Mouse (Mus musculus) MEL (cell line): ENCODE measurements at regions not wholly inside any gene's neighbourhood (a gene's known extent, or its start where the extent isn't known, plus 50 kb on each side); places are given as distances from the start of the nearest gene placed in this dataset.

Experiments
- DNase-seq: peaks from one replicate; pipeline ENCODE4 v3.0.0; 2011; ENCODE audit warnings: low read depth, low spot score
- H3K27ac ChIP-seq: 2 replicates; pipeline ENCODE4 v1.5.1; 2012; ENCODE audit warnings: low read depth, mild to moderate bottlenecking, control low read depth, low read length, moderate library complexity; ENCODE audit not compliant: control insufficient read depth
- H3K27me3 ChIP-seq, 2 experiments: fragments of 150-350 bp in 1 of 2; sonication (generic) in 1 of 2; 2 replicates each; pipeline ENCODE4 v1.6.1; 2012; ENCODE audit warnings: low read length in 2 of 2, mild to moderate bottlenecking in 2 of 2, improper control_type of control experiment in 1 of 2, moderate library complexity in 1 of 2; ENCODE audit not compliant: insufficient read depth in 2 of 2, control insufficient read depth in 1 of 2
- H3K36me3 ChIP-seq, 2 experiments: 2 replicates each; pipeline ENCODE4 v1.6.1; 2012 to 2014; ENCODE audit warnings: low read length in 2 of 2, improper control_type of control experiment in 1 of 2, inconsistent platforms in 1 of 2, mild to moderate bottlenecking in 1 of 2; ENCODE audit not compliant: insufficient read depth in 2 of 2, control insufficient read depth in 1 of 2
- H3K4me1 ChIP-seq, 2 experiments: fragments of 150-350 bp in 1 of 2; sonication (generic) in 1 of 2; 2 replicates each; pipeline ENCODE4 v1.6.1; 2012; ENCODE audit warnings: low read length in 2 of 2, improper control_type of control experiment in 1 of 2, mild to moderate bottlenecking in 1 of 2; ENCODE audit not compliant: insufficient read depth in 2 of 2, control insufficient read depth in 1 of 2
- H3K4me3 ChIP-seq, 2 experiments: fragments of 150-350 bp in 1 of 2; sonication (generic) in 1 of 2; 2 replicates each; pipeline ENCODE4 v1.5.1; 2012; ENCODE audit warnings: low read depth in 2 of 2, low read length in 2 of 2, mild to moderate bottlenecking in 2 of 2, moderate library complexity in 2 of 2, control low read depth in 1 of 2, improper control_type of control experiment in 1 of 2; ENCODE audit not compliant: control insufficient read depth in 1 of 2, insufficient read depth in 1 of 2
- H3K79me2 ChIP-seq: 2 replicates; pipeline ENCODE4 v1.6.1; 2012; ENCODE audit warnings: mild to moderate bottlenecking, low read length, moderate library complexity; ENCODE audit not compliant: control insufficient read depth, poor library complexity, insufficient read depth
- H3K9ac ChIP-seq: 2 replicates; pipeline ENCODE4 v1.6.1; 2012; ENCODE audit warnings: low read depth, mild to moderate bottlenecking, control low read depth, low read length, moderate library complexity; ENCODE audit not compliant: control insufficient read depth, poor library complexity, severe bottlenecking
- H3K9me3 ChIP-seq: fragments of 150-350 bp; sonication (generic); replicated peaks from 2 replicates; pipeline ENCODE4 v1.6.1; 2012; ENCODE audit warnings: mild to moderate bottlenecking, low read length, improper control_type of control experiment, moderate library complexity; ENCODE audit not compliant: insufficient read depth
- BHLHE40 ChIP-seq: IDR thresholded peaks from 2 replicates; pipeline ENCODE4 v1.6.1; 2012; ENCODE audit warnings: low read depth, mild to moderate bottlenecking, inconsistent platforms, low read length, improper control_type of control experiment, borderline replicate concordance
- CHD1 ChIP-seq: IDR thresholded peaks from 2 replicates; pipeline ENCODE4 v1.6.1; 2012; ENCODE audit warnings: low read depth, mild to moderate bottlenecking, inconsistent platforms, low read length, improper control_type of control experiment
- EP300 ChIP-seq, 2 experiments: IDR thresholded peaks; 2 replicates each; pipeline ENCODE4 v1.6.1; 2011; ENCODE audit warnings: improper control_type of control experiment in 2 of 2, low read length in 2 of 2, low read depth in 1 of 2, mild to moderate bottlenecking in 1 of 2
- HCFC1 ChIP-seq: IDR thresholded peaks from 2 replicates; pipeline ENCODE4 v1.6.1; 2012; ENCODE audit warnings: low read depth, mild to moderate bottlenecking, inconsistent platforms, low read length, improper control_type of control experiment, moderate library complexity
- KAT2A ChIP-seq: conservative IDR thresholded peaks from 2 replicates; pipeline ENCODE4 v1.6.1; 2012; ENCODE audit warnings: low read depth, low read length, improper control_type of control experiment, inconsistent platforms
- MAFK ChIP-seq: IDR thresholded peaks from 2 replicates; pipeline ENCODE4 v1.6.1; 2011; ENCODE audit warnings: low read depth, mild to moderate bottlenecking, low read length, improper control_type of control experiment, borderline replicate concordance
- MXI1 ChIP-seq: IDR thresholded peaks from 2 replicates; pipeline ENCODE4 v1.6.1; 2011; ENCODE audit warnings: mild to moderate bottlenecking, low read depth, low read length, improper control_type of control experiment
- MYB ChIP-seq: IDR thresholded peaks from 2 replicates; pipeline ENCODE4 v1.6.1; 2011; ENCODE audit warnings: mild to moderate bottlenecking, low read depth, low read length, improper control_type of control experiment
- MYC ChIP-seq: IDR thresholded peaks from 2 replicates; pipeline ENCODE4 v1.6.1; 2011; ENCODE audit warnings: low read depth, mild to moderate bottlenecking, low read length, improper control_type of control experiment, moderate library complexity
- NRF1 ChIP-seq: IDR thresholded peaks from 2 replicates; pipeline ENCODE4 v1.6.1; 2014; ENCODE audit warnings: low read depth, mild to moderate bottlenecking, inconsistent platforms, low read length, improper control_type of control experiment, moderate library complexity; ENCODE audit not compliant: poor library complexity, insufficient read depth, severe bottlenecking
- POLR2A ChIP-seq, 2 experiments: IDR thresholded peaks; 2 replicates each; pipeline ENCODE4 v1.6.1; 2011 to 2012; ENCODE audit warnings: low read length in 2 of 2, mild to moderate bottlenecking in 2 of 2, control low read depth in 1 of 2, improper control_type of control experiment in 1 of 2, low read depth in 1 of 2, moderate library complexity in 1 of 2; ENCODE audit not compliant: control insufficient read depth in 1 of 2, insufficient read depth in 1 of 2, poor library complexity in 1 of 2
- POLR2AphosphoS5 ChIP-seq: IDR thresholded peaks from 2 replicates; pipeline ENCODE4 v1.6.1; 2012; ENCODE audit warnings: low read depth, borderline replicate concordance, mild to moderate bottlenecking, inconsistent platforms, low read length, moderate library complexity, mixed read lengths
- RCOR1 ChIP-seq: IDR thresholded peaks from 2 replicates; pipeline ENCODE4 v1.6.1; 2012; ENCODE audit warnings: low read depth, mild to moderate bottlenecking, inconsistent platforms, low read length, improper control_type of control experiment
- SMC3 ChIP-seq: IDR thresholded peaks from 2 replicates; pipeline ENCODE4 v1.6.1; 2011; ENCODE audit warnings: low read depth, low read length, improper control_type of control experiment
- TAL1 ChIP-seq: IDR thresholded peaks from 2 replicates; pipeline ENCODE4 v1.6.1; 2012; ENCODE audit warnings: mild to moderate bottlenecking, inconsistent platforms, low read length, moderate library complexity, mixed read lengths
- USF1 ChIP-seq: IDR thresholded peaks from 2 replicates; pipeline ENCODE4 v1.6.1; 2014; ENCODE audit warnings: low read depth, mild to moderate bottlenecking, inconsistent platforms, low read length, improper control_type of control experiment, moderate library complexity
- ZC3H11A ChIP-seq: IDR thresholded peaks from 2 replicates; pipeline ENCODE4 v1.6.1; 2012; ENCODE audit warnings: low read depth, mild to moderate bottlenecking, inconsistent platforms, low read length, improper control_type of control experiment
- ZMIZ1 ChIP-seq: IDR thresholded peaks from 2 replicates; pipeline ENCODE4 v1.6.1; 2012; ENCODE audit warnings: low read depth, mild to moderate bottlenecking, inconsistent platforms, low read length, improper control_type of control experiment, moderate library complexity

GRCm38 (mm10) chr14:15970321-15970720 is 278.8 kb upstream of the Ngly1 start:
- no peaks in the 10 kb centered on the region for H3K4me1 ChIP-seq
- no peak overlapping the region for H3K4me3 ChIP-seq

DNA sequence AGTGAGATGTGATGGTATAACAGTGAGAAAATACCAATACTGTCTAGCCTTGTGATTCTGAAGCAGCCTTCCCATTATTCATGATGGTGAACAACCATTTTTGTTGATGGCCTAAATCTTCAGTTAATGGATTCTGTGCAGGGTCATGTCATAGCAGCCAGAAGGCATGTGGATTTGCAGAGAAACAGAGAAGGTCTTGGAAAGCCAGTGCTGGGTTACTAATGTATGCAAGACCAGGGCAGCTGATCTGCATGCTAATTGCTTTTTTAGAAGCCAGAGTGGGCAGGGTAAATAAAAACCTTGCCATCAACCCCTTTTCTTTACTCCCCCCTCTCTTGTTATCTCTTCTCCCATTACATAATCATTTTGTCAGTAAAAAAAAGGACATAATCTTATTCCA is 278.3 kb upstream of the Ngly1 start:
- Histone ChIP-seq H3K36me3 (no peaks in the 10 kb centered on the region), H3K27ac (no peak overlapping the region), H3K9me3 (no peaks in the 10 kb centered on the region), H3K4me3 (no peak overlapping the region), H3K27me3 (no peaks in the 10 kb centered on the region), H3K79me2 (no peaks in the 10 kb centered on the region), H3K4me1 (no peaks in the 10 kb centered on the region), H3K9ac (no peak overlapping the region)
- DNase-seq = no peak
- TF ChIP-seq MXI1 = no peak
- no peak for TF ChIP-seq POLR2AphosphoS5
- no peak for TF ChIP-seq TAL1
- no peak for TF ChIP-seq HCFC1
- no peak for TF ChIP-seq RCOR1
- TF ChIP-seq ZC3H11A = no peak
- no peak for TF ChIP-seq NRF1
- TF ChIP-seq POLR2A (IDR thresholded peaks at IDR 0.05; ENCODE audit: control insufficient read depth in 1 of 2, insufficient read depth in 1 of 2, low read depth in 1 of 2, low read length in 2 of 2, poor library complexity in 1 of 2) = no peak

More at GRCm38 (mm10) chr14:15970321-15970720, 278.8 kb upstream of the Ngly1 start:
- no peak for TF ChIP-seq BHLHE40
- no peak for TF ChIP-seq MYB
- TF ChIP-seq KAT2A = no peak
- no peak for TF ChIP-seq EP300 (IDR thresholded peaks at IDR 0.05; ENCODE audit: low read depth in 1 of 2, low read length in 2 of 2)
- no peak for TF ChIP-seq CHD1
- TF ChIP-seq POLR2A (IDR thresholded peaks at IDR 0.05; ENCODE audit: control insufficient read depth in 1 of 2, insufficient read depth in 1 of 2, low read depth in 1 of 2, low read length in 2 of 2, poor library complexity in 1 of 2) = no peak
- no peak for TF ChIP-seq MXI1
- no peak for TF ChIP-seq USF1
- Histone ChIP-seq H3K9me3 (no peaks in the 10 kb centered on the region), H3K36me3 (no peaks in the 10 kb centered on the region), H3K27ac (no peak overlapping the region), H3K9ac (no peak overlapping the region), H3K79me2 (no peaks in the 10 kb centered on the region), H3K27me3 (no peaks in the 10 kb centered on the region)
- no peak for DNase-seq

DNA sequence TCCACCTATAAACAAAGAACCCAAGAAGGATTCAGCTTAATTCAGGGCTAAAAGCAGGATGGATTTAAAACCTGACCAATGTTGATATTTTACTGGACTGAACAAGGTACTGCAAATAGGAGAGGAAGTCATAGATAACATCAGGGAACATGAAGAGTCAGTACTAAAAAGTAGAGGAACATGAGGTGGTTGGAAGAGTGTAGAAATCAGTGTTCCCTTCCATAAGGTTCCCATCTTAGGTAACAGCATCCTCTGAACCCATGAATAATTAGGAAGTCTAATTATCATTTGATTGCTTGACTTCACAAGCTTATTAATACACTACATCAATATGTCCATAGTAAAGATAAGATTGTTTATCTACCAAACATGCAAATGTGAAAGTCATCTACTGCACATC is 277.8 kb upstream of the Ngly1 start:
- no peak for DNase-seq

More for the DNA sequence above, 277.8 kb upstream of the Ngly1 start:
- TF ChIP-seq CHD1 (no peak), MYC (no peak), ZMIZ1 (no peak), MAFK (no peak), SMC3 (no peak)
- no peaks in the 10 kb centered on the region for H3K36me3 ChIP-seq
- H3K27ac ChIP-seq = no peak overlapping the region
- no peaks in the 10 kb centered on the region for H3K4me1 ChIP-seq
- H3K79me2 ChIP-seq = no peaks in the 10 kb centered on the region
- no peaks in the 10 kb centered on the region for H3K9me3 ChIP-seq
- no peaks in the 10 kb centered on the region for H3K27me3 ChIP-seq
- no peak overlapping the region for H3K4me3 ChIP-seq
- H3K9ac ChIP-seq = no peak overlapping the region
